Mouse (Mus musculus) right cerebral cortex, adult 18-20 months (tissue): ENCODE data around the gene Zfp408.

Experiments
- DNase-seq: peaks from one replicate; pipeline ENCODE4 v3.0.0; 2022; ENCODE audit warnings: mixed read lengths

The Zfp408 gene

DNA sequence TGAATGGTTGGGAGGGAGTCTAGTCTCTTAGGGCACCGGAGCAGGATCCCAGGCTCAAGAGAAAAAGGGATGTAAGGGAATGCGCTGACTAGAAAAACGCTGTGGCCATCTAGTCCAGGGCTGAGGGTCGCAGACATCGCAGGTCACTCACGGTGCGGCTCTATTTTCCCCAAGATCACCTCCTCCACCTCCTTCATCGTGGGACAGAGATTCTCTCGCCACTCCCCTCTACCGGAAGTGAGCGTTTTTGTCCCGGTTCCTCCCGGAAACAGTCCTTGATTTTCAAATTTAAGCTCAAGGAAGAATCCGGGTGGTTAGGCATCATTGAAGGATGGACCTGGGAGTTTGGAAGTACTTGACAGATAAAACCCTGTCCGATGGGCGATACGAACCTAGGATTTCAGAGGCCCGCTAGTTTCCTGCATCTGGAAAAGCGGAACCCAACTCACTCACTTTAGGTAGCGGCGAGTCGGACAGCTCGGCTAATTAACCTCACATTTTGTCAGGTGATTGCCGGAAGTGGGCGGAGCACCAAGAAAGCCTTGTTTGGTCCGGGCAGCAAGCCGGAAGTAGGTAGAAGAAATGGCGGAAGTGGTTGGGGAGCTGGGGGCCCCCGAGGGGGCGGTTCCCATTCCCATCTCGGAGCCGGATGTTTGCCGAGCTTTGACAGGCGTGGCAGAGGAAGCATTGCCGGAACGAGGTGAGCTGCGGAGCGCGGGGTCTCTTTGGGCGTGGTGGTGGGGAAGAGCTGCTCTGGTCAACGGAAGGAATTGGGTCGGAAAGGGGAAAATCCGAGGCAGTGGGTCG is at the start of gene Zfp408, which contains the start of gene Arhgap1:
TSS of gene Zfp408 (minus strand) at position 239 of the 807 bp plus-strand sequence.
TSS of gene Arhgap1 (plus strand) at position 308 of the 807 bp plus-strand sequence.
- peak; percentile 96 for DNase-seq

DNA sequence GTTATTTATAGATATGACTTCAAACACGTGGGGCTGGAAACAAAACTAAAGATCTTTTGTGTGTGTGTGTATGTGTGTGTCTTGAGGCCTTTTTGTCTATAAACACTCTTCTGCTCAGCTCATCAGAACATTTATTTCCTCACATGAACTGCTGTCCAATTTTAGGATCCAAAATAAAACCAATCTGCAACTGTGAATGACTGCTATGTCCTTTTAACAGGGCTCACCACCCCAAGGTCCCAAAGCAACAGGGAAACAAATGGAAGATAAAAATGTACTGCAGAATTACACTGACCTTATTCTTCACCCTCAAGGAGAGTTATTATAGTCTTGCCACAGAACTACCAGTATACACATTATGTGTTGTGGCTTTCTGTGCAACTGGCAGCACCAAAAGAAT is 49.6 kb upstream of the Zfp408 start:
- DNase-seq, result no peak

GRCm38 (mm10) chr2:91696225-91696590 is 46.6 kb upstream of the Zfp408 start:
- DNase-seq, result no peak

DNA sequence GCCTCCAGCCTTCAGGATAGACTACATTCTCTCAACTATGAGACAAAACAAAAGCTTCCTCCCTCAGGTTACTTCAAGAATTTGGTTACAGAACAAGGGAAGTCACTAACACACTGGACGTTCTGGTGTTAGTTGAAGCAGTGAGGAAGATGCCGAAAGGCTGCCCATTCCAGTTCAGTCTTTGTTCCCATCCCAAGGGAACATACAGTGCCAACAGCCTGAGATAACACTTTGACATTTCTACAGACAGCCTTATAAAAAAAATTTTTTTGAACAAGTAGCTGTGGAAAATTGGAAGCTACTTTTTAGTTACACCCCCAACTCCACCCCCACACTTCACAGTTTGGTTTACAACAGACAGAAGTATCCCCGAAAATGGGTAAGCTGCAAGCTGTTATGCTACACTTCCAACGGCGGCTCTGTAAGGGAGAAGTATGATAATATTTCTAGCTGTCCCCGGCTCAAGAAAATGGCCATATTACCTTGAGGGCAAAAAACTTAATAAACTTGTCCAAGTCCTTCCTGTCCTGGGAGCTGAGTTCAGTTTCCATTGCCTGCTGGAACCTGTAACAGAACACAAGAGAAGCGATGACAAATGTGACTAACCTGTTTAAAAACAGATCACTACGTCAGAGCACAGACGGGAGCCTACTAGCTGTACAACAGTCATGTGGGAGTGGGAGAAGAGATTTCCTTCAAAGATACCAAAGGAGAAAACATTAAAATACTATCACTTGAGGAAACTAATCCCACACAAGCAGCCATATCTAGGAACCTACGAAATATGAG is 46.0 kb upstream of the Zfp408 start:
- peak; percentile 52 for DNase-seq

DNA sequence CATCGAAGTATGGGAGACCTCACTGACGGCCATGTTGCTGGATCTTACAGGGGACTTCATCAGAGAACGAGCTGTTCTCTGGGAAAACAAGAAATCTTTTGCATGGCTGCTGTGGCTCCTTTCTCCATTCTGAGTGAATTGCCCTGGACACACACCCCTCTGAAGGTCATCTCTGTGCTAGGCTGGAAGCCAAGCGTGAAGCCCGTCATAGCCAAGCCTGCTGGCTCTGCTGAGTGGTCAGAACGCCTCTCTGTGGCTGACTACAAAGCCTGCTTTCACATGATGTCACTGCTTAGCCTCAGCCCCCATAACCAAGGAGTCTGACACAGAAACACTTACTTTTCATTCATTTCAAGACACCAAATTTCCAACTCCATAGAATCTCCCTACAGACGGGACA is 39.9 kb upstream of the Zfp408 start:
- DNase-seq, result peak; percentile 48

DNA sequence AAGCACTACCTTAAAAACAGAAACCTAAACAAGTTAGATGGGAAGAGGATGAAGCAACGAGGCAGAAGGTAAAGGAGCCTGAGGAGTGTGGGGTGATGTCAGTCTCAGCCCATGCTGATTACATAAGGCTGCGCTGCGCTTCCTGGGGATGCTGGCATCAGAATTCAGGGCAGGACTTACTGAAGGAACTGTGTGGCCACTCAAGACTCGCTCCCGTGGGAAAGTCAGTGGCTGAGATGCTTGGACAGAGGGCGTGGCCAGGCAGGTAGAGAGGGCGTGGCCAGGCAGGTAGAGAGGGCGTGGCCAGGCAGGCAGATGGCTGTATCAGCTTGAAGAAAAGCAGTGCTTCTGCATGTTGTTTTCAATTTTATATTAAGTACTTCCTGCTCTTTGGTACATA is 34.3 kb upstream of the Zfp408 start:
- DNase-seq, result peak; percentile 43

DNA sequence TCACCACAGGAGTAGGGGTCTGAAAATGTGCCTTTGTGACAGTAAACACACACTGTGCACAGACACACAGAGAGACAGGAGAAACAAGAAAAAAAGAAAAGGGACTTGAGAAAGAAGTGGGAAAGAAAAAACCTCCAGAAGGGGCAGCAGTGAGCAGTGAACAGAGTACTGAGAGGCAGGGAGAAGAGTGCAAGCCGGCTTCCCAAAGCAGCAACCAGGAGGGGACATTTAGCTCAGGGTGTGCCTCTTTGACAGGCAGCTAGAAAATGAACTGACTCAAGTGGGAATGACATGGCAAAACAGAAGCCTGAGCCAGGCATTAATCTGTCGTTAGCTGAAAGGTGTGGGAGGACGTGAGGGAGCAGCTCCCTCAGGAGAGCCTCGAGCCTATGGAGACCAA is 33.3 kb upstream of the Zfp408 start:
- DNase-seq, result peak; percentile 76

DNA sequence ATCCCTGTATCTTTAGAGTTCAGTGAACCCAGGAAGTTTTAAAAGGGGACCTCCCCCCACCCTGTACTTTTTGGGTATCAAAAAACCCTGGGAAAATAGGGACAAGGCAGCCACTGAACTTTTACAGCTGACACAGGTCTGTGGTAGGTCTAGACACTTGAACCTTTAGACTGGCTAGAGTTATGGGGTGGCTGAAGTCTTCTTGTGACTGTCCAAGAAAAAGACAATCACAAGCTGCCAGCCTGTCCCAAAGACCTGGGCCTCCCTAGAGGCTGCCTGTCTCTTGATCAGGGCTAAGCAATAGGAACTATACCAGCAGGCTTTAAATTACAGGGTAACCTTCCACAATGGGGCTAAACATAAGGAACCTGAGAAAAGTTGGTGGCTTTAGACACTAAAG is 27.4 kb upstream of the Zfp408 start:
- no peak for DNase-seq

GRCm38 (mm10) chr2:91676420-91676819 is 26.8 kb upstream of the Zfp408 start:
- no peak for DNase-seq

GRCm38 (mm10) chr2:91674895-91675294 is 25.3 kb upstream of the Zfp408 start:
- DNase-seq, result peak; percentile 63

- no peak for DNase-seq
Observed at GRCm38 (mm10) chr2:91673587-91673986, 24.0 kb upstream of the Zfp408 start.

- no peak for DNase-seq
Observed at GRCm38 (mm10) chr2:91670038-91670437, 20.4 kb upstream of the Zfp408 start.

DNA sequence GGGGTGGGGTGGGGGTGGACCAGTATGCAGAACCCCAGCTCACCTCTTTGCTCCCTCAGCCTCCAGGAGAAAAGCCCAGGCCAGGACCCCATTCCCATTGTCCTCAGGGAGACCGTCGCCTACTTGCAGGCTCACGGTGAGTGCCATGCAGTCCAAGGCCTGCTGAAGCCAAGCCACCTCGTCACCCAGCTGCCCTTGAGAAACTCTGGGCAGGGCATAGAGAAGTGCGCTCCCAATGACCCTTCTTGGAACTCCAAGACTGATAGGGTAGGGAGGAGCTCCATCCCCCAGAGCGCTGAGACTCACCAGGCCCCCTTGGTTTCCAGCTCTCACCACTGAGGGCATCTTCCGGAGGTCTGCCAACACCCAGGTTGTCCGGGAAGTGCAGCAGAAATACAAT is 19.7 kb upstream of the Zfp408 start:
- DNase-seq, result no peak

DNA sequence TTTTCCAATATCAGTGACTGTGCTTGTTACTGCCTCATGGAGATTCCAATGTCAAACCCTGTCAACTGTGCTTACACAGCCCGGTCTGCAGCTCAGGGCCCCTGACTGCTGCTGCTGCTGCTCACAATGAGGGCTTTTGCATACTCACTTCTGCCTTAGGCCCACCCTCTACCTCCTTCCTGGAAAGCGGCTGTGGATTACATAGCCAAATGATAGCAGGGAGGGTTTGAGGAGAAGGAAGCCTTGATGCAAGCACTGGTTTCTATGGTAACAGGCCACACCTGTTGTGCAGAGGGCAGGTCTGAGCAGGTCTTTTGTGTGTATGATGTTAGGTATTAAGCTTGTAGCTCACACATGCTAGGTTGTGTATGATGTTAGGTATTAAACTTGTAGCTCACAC is 18.2 kb upstream of the Zfp408 start:
- no peak for DNase-seq

- no peak for DNase-seq
Observed at GRCm38 (mm10) chr2:91666386-91666910, 16.9 kb upstream of the Zfp408 start.

DNA sequence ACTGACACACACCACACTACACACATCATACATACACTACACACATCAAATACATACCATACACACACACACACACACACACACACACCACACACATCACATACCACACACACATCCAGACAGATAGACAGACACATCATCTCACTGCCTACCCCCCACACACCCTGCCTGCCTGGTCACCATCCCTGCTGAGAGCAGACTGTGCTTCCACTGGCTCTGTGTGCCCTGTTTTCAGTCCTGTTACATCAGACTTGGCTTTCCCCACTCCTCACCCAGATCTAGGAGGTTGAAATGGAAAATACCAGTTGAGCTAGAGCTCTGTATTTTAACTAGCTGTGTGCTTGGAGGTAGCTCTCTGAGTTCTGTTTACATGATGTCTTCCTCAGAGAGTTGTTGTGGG is 15.2 kb upstream of the Zfp408 start:
- DNase-seq, result no peak

- DNase-seq, result no peak
Observed at GRCm38 (mm10) chr2:91660981-91661380, 11.4 kb upstream of the Zfp408 start.

DNA sequence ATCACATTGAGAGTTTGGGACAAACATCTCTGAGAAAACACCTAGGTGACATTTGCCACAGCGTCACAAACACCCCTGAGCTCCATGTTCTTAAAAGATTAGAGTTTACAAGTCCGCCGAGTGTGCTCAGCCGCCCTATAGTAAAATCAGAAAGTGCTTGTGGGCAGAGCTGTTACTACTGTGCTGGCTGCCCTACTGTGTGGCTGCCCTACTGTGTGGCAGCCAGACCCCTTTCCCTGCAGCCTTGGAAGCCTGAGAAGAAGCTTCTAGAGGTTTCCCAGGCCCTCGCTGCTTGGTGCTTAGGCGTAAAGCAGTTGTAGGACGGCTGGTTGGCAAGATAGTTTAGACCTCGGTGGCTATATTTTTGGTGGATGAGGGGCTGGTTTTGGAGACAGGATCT is 10.1 kb upstream of the Zfp408 start:
- DNase-seq, result no peak

DNA sequence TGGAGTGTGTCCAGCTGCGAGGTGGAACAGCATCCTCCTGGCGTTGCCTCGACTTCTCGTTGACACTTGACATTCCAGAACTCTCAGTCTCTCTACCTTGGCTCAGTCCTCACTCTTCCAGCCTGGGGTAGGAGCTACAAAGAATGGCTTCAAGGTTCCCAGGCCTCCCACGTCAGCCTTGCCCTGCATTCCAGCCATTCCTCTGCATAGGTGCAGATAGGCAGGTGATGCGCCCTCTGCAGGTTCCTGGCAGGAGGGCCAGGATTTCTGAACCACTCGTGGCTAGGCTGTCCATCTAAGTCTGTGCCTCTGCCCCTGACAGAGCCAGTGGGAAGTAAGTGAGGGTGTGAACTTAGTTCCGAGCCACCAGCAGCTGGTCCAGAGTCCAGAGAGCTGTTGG is 7.2 kb upstream of the Zfp408 start:
- DNase-seq, result no peak

- no peak for DNase-seq
Observed at GRCm38 (mm10) chr2:91655827-91656226, 6.2 kb upstream of the Zfp408 start.

- DNase-seq, result no peak
Observed at GRCm38 (mm10) chr2:91655388-91655787, 5.8 kb upstream of the Zfp408 start.

DNA sequence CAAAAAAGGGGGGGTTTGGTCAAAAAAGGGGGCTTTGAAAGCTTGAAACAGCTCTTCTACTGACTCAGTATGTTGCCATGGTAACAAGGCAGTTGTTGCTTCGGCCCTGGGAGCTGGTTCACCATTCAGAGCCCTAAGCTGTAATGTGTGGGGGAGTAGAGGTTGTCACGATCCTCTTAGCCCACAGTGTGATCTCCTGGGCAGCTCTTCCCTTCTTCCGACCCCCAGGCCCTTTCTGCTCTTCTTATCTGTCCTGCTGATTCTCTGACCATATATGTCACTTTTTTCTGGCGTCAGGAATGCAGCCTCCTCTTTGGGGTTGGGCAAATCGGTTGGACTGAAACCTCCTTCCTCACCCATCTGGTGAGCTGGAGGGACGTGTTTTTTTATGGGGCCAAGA is 3.3 kb upstream of the Zfp408 start:
- DNase-seq, result peak; percentile 52

DNA sequence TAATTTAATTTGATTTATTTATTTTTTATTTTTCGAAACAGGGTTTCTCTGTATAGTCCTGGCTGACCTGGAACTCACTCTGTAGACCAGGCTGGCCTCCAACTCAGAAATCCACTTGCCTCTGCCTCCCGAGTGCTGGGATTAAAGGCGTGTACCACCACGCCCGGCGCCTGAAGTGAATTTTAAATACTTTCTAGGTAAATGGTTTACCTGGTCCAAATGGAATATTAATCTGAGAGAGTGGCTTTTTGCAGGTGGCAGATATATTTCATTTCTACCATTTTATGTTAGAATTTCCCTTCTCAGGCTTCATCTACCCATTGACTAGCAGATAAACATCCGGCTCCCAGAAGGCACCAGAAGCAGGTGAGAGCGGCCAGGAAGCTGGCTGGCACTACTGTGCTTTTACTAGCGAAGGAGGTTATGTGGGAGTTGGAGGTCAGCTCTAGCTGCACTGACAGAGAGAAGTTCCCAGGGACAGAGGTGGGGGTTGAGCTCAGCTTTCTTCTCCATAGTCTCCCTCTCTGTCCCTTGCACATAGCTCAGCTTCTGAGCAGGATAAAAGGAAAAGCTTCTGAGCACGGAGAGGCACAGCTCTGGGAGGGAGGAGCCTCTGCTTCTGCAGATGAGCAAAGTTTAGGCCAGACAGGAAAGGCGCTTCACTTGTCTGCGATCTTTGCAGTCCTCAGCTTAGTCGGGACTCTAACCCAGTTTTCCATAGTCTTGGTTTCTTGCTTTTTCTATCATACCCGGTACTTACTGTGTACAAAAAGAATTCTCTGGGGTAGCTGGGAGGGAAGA is 2.1 kb upstream of the Zfp408 start:
- DNase-seq, result no peak
